Mouse (Mus musculus): ENCODE measurements at regions not wholly inside any gene's neighbourhood (a gene's known extent, or its start where the extent isn't known, plus 50 kb on each side); places are given as distances from the start of the nearest gene placed in this dataset.

DNA sequence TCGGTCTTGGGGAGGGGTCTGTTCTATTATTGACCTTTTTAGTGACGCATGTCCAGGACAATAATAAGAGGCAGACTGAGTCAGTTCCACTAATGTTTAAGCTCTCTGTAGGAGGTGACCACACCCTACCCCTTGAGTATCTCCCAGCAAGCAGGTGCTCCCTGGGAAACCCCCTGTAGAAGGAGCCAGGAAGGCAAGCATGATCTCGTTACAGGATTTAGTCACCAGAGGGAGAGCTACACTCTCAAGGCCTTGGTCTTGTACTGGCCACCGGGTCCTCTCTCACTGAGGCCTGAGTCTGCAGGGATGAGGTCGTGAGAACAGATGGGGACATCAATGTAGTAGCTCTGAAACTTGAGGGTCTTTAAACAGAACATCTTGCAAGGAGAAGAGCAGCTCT is 55.3 kb upstream of the Ccnd2 start:
- DNase-seq, result no peak

DNA sequence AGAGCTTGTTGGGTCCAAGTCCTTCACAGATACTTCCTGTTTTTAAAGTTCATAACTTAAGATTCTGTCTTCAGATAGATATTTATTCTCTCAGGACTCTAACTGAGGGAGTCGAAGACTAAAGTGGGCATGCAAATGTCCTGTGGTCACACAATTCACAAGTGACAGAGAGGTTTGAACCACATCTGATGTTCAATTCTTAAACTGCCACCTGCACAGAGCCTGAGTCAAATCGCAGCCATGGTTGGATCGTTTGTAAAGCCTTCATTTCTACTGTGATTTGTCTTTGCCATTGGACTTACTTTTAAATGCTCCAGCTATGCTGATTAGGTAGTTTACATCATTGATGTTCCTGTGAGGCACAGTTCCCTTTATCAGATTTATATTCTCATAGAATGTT is 61.4 kb upstream of the Ccnd2 start:
- DNase-seq, result no peak

DNA sequence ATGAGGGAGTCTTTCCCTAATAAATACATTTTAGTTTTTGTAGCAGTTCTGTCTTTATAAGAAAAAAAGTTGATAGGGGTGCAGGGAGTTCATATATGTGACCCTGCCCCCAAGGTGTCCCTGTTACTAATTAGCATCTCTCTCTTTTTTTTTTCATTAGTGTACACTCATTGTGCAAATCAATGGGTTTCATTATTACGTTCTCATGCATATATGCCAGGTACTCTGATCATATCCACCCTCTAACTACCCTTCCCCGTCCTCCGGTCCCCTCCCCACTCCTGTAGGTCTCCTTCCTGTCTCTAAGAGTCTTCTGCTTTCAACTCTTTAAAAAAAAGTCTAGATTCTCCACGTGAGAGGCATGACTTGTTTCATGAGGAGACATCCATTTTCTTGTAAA is 63.9 kb upstream of the Ccnd2 start:
- no peak for DNase-seq

DNA sequence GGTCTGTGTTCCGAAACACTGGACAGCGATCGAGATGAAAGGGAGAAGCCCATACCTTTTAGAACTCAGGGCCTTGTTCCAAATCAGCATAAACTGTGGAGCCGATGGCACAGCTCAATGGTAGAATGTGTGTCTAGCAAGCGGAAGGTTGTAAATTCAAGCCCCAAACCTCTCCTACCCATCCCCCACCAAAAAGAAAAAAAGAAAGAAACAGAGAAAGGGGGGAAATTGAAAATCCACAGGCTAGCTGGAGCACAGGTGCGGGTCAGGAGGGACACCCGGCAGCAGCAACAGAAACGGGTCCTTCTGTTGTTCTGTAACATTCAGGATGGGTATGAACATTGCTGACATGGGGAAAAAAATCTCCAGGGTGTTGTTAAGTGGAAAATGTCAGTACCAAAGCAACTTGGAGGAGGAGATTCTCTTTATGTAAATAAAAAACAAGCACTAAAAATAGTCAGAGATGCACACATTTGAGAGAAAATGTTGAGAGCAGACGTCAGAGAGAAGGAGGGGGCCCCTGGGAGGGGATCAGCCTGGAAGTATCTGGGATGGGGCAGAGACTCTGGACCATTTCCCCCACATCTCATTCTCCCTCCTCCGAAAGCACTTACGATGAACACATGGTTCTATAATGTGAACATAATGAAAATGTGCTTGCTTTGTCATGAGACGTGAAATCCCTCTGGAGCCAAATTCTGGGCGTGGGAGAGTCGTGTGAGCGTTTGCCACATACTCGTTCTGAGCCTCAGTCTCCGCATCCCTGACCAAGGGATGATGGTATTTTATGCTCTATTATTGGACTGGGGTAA is 66.8 kb upstream of the Ccnd2 start:
- no peak for DNase-seq

DNA sequence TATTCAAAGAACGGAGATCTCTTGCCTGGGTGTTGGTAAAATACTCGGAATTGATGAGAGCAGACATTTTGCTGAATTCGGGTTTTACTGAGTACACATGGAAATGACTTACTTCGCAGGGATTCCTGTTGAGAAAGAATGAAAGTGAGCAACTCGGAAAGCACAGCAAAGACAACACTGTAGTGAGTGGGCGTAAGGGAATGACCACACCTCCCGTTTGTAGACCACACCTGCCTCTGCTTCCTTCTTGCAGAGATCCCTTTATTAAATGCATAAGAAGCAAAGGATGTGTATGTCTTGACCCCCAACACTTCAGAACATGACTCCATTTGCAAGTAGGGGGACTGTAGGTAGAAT is 67.4 kb upstream of the Ccnd2 start:
- no peak for DNase-seq

DNA sequence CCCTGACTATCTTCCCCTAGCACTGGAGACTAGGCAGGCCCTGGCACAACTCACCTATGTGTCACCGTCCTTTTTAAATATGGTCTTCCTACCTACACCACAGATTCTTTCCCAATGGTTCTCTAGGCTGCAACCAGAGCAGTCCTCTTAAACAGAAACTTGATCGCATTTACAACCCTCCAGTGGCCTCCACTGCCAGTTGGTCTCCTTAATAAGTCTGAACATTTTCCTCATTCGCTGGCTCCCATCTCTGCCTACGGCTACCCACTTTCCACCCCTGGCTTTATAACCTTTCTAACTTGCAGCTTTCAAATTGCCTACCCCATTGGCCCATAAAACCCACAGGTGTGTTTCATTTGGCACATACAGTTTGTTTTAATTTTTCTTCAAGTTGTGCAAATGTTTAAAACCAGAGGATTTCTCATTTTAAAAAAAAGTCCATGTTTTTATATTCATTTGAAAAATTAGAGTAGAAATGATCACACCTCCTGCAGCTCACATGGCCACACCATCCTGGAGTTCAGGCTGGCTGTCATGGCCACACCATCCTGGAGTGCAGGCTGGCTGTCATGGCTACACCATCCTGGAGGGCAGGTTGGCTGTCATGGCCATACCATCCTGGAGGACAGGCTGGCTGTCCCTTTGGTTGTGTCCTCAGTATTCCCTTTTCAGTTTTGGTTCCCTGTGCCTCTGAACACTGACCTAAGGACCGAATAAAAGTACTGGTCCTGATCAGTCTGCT is 74.4 kb upstream of the Ccnd2 start:
- no peak for DNase-seq

DNA sequence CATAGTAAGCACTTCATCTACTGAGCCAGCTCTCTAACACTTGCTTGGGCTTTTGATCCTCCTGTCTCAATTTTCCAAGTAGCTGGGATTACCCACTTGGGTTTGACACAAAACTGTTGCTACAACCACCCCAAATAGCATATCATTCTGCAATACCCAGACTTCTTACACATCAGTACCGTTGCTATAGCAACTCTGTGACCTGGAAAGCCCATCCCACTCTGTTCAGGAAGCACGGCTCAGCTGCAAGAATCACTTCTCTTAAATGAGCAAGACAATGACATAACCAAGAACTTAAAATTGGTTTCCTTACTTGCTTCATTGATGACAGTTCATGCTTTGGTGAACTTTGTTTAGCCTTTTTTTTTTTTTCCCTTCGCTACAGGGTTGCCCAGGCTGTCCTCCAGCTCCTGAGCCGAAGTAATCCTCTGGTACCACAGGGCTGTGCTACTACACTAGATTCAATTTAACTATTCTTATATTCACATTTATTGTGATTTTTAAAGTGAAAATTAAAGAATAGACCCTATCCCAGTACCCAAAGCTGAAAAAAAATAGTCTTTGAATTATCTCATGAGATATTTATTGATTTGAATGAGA is 84.6 kb upstream of the Ccnd2 start:
- no peak for DNase-seq

DNA sequence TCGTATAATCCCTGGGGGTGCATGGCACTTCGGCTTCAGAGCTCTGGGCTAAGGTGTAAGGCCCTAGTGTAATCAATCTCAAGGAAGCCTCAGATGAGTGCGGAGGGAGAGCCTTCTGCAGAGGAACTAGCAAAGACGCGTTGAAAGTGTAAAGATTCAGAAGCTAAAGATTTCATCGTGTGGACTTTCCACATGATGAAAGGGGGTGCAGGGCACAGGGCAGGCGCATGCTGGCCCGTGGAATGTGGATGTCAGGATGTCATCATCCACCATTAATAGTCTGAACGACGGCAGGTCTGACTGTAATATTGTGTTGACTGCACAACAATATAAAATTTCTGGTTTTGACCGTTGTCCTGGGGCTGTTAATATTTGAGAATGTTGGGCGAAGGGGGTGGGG is 85.2 kb upstream of the Ccnd2 start:
- DNase-seq, result no peak

DNA sequence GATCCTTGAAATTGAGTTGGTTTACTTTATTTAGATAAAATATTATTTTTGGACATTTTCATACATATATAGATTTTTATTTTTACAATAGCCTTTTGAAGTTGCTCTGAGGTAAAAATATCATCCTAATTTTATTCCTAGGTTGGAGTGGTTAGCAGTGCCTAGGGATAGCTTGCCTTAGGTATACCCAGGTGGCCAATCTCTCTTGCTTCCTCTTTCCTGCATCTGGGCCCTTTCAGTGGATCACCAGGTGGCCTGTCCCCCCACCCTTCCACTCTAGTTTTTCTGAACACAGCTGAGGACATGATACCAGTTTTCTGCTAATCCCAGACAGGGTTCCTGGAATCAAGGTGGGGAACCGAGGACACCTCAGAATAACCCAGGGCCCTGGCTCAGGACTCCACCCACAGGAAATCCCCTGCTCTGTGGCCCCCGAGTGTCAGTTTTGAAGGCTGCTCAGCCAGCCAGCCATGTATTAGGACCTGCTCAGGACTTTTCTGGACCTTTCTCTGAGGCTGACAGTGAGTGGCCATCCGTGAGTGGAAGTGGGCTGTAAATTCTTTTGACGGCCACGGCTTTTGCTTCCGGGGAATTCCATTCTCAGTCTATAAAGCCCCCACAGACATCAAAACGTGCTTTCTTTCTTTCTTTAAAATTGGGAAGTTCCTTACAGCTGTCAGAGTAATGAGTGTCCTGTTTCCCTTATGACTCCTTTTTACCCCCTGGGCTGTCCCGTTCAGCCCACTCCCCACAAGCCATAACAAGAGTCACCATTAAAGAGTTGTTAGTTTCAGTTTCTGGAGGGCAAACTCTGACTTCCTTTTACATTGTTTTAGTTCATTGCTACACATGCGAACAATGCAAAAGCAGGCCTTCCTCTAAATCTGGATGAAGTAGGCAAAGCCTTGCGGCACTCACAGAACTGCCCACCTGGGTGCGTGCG is 87.8 kb upstream of the Ccnd2 start:
- no peak for DNase-seq

DNA sequence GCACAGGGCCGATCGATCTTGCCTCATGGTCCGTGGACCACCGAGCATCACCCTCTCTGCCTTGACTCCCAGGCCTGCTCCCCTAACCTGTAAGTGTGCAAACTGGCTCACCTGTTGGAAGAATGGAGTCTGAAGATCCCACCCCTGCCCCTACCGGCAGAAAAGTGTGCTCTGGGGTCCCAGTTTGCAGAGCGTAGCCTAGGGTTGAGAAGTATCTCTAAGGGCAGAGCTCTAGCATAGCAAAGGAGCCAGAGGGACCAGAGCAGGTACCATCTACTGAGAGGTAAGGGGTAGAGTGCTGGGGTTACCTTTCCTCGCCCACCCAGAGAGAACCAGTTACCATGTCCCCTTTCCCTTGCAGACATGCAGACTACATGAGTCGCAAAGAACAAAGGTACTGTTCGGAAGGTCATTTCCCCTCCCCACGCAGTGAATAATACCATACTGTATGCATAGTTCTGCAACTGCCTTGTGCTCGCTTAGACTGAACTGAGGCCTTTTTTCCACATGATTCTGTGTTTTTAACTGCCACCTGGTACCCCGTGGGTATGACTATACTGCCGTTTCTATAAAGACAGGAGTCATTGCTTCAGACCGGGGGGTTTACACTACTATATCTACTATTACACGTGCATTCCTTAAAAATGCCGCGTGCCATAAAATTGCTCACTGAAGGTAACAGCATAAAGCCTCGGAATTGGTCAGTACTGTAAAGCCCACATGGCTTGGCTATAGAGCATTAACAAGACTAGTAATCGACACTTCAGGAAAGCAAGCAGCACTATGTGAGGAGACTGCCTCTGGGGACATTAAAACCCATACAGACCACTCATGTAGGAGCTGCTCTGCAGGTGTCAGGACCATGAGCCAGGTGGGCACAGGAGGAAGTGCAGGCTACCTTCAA is 88.7 kb upstream of the Ccnd2 start:
- no peak for DNase-seq

DNA sequence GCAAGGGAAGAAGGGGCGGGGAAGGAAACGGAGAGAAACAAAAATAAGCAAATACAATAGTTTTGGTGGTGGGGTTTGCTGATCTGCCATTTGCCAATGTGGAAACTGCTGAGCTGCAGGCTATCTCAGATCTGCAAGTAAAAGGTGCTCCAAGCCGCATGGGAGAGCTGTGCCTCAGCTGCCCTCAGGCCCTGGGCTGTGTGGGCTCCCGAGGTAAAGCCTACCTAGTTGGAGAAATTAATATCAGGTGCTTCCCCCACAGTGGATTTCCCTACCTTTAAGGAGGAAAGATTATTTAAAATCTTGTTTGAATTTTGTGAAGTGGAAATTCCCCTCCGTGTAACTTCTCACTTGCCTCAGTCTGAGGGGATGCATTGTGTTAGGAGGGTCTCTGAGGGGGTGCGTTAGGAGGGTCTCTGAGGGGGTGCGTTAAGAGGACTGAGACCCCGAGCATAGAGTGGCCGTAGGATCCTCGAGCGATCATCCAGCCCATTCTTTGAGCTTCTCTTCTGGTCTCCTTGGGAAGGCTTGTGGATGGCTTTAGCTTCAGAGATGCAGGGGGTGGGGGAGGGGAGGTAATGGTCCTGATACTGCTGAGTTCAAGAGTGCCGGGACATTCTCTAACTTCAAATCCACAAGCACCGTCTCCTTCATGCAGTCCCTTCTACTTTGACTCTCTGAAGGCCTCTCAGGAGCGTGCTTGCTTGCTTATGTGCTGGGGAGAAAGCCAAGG is 89.9 kb upstream of the Ccnd2 start:
- no peak for DNase-seq

DNA sequence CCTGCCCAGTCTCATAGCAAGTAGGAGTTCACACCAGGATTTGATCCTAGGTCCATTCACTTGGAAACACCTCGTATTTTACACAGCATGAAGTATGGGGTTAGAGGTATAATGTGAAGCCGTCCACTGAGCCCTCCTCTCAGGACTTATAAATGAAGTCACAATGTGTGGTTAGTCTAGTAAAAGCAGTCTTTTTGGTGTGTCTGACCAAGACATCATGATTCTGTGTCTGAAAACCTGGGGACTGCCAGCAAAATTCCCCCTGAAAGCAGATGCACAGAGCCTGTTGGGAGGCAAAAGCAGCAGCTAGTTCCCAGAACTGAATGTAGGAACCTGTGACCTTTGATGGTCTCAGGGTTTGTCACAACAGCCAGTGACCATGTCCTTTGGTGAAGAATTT is 91.0 kb upstream of the Ccnd2 start:
- no peak for DNase-seq

DNA sequence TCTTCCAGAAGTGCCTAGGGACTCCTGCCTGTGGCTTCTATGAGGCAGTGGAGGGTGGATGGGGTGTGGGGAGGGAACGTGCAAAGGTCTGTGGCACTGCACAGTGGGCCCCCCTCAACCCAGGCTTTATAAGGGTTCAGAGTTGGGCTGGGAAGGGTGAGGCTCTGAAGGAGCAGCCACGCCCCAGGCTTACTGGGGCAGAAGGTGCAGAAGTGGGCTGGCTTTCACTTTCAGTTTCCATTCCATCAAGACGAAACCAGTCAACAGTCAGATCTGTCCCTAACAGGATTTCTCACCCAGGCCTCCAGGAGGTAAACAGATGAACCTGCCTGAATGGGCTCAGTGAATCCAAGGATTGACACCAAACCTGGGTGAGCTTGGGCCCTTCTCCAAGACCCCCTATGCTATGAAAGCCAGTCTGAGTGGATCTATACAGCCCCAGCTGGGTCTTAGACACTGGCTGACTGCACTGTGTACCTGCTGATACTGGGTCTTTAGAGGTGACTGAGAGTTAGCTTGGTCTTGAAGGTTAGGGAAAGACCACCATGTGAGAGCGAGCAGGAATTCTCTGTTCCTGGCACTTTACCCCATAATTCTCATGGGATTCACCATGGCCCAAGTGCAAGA is 93.9 kb upstream of the Ccnd2 start:
- DNase-seq, result no peak

DNA sequence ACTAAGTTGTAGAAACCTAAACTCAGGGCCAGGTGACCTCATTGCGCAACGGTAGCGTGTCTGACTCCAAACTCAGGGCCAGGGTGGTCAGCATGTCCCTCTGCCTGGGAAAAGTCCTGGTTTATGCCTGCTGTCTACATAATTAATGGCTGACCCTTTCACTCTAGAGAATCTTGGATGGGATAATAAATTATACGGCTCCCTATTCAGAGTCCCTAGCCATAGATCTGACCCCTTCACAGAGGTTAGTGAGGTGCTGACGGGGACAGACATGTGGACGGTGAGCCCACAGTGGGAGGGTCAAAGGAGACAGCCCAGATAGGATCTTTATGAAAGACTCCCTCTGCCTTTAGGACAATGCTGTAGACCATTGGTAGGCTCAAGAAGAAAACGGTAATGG is 94.7 kb upstream of the Ccnd2 start:
- no peak for DNase-seq

DNA sequence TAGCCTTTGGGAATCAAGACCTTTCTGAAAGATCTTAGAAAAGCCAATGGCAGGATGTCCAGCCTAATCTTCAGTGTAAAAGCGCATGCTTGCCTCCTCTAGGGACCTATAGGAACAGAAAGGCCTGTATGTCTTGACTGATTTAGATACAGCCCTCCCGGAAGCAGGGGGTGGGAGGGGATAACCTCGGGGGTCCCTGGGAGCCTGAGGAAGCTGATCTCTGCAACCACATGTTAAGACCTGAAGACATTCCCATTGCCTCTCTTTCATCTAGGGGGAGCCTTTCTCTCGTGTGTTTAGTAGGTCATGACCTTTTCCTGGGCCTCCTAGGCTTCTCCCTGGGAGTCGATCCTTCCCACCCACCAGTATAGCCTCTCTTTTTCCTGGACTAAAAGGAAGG is 95.3 kb upstream of the Ccnd2 start:
- no peak for DNase-seq

DNA sequence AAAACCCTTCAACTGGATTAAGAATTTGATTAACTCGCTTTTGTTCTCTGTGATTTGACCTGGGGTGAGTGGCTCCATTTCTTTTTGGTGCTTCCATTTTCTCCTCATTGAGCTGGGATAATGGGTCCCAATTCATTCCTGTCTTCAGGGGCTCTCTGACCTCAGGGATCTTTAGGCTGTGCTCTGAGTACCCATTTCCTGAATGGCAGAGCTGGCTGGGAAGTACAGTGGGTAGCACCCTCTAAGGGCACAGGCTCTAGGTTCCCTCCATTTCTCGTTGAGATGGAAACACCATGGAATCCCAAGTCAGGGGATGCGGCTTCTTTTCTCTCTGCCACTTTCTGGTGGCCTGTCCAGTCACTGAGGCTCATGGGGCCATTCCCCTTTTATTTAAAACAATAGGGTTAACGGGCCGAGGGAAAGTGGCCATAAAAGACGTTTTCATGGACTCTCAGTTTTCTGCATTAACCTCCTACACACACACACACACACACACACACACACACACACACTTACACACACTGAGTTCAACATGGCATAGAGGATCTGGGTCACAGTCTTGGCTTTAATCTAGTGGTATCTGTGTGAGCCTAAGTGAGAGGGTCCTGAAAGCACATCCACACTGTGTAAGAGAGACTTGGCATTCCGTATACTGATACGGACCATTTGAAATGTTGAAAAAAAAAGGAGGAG is 98.3 kb upstream of the Ccnd2 start:
- DNase-seq, result no peak

DNA sequence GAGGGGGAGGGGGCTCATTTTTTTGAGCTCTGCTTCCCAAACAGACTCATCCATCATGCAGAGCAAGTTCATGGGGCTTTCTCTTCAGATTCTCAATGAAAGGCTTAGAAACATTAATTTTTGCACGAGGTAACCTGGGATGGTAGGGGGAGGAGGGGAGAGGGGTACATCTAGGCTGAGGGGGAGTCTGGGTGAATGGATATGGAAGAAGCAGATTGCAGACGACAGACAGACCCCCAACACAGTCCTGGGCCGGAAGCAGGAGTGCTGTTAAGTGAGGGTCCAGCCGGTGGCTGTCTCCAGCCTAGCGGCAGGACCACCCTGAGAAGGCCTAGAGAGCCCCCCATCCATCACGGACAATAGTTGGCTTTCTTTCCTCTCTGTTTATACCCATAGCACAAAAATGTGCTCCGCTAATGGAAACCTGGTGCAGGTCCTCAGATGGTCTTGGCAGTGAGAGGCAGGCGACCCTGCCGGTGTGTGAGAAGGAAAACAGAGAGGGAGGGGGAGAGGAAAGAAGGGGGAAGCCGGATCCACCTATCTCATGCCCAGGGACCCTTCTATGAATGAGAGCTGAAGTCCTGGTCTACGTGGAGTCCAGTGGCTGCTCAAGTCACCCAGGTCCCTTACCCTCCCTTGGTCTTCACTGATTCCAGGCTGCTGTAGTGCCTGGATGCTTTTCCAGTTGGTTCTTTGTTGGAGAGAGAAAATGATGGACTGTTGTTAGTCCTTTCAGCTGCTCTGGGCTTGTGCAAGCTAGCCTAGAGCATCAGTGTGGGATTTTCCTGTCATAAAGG is 99.1 kb upstream of the Ccnd2 start:
- DNase-seq, result no peak

DNA sequence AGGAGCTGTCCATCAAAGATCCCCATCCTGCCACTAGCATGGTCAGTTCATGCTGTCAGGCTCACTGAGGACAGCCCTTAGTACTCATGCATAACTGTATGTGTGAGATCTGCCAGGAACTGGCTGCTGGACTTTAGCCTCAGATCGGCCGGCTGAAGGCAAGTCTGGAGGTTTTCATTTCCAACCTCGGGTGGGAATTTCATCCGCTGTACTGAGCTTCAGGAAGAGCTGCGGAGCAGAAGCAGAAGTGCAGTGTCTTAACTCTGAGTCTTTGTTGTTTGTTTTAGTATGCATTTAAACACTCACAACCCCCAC is 99.6 kb upstream of the Ccnd2 start:
- no peak for DNase-seq

DNA sequence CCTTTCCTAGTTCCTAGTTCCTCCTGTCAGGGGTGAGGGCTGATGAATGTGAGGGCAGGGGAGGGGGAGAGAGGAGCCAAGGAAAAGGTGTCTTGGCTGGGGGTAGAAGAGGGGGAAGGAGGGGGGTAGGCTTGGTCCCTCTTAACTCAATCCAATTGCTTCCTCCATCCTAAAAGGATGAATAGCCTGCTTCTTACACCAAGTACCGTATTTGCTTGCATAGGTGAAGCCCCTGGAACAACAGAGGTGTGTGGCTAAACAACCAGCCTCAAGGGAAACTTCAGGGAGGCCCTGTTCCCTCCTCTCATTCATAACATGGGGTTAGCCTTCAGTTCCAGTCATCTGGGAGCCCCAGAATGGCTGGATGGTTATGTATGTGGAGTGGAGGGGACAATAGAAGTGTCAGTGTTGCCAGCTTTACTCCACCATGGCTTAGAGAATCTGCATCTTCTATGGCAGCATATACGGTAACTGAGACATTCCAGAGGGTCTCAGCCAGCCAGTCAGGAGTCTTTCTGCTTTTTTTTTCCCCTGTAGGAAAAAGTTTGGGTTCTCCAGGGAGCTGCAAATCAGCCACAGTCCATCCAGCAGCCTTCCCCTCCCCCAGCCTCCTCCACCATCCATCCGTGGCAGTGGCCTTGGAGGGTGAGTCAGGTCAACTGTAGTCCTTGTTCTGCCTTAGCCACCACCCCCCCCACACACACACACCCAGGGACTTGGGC is 100.2 kb upstream of the Ccnd2 start:
- no peak for DNase-seq
